ENCODE assay signal across 21 mouse cellular contexts in the genomic region with DNA sequence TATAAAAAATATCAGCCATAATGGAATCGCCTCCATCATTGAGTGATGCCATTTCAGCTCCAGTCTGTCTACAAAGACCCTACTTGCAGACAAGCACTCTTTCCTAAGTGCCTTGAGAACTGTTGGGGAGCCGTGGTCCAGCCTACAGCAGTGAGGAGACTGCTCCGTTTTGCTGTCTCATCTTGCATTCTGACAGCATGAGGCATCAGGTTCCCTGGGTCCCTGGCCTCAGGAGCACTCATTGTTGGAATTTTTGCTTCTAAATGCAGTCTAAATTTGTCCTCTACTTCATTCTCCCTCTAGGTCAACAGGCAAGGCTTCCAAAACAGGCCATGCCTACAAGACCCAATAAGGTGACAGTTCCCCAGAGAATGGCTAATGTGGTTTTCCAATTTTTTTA.
"Had no signal": no experiment of that assay in that cellular context is flagged by ENCODE, and none has a peak within 500 bp of the region (broad histone marks: within the 10 kb centered on the region; RNA-seq: fewer than 3 reads in every experiment).

No protein-coding gene starts in this region.

- H3K27me3 ChIP-seq: limb, embryonic 13.5 days; liver, embryonic 12.5 days; liver, embryonic 15.5 days; lung, embryonic 15.5 days; megakaryocyte, embryonic 14.5 days; midbrain, embryonic 13.5 days; neural tube, embryonic 13.5 days had no signal

- H3K9me3 ChIP-seq: limb, embryonic 10.5 days; limb, embryonic 13.5 days; liver, embryonic 12.5 days; liver, embryonic 15.5 days; lung, embryonic 15.5 days; megakaryocyte, embryonic 14.5 days; midbrain, embryonic 10.5 days; midbrain, embryonic 13.5 days; neural tube, embryonic 13.5 days had no signal

- H3K4me1 ChIP-seq: limb, embryonic 10.5 days; limb, embryonic 13.5 days; liver, embryonic 12.5 days; liver, embryonic 15.5 days; lung, embryonic 15.5 days; midbrain, embryonic 10.5 days; midbrain, embryonic 13.5 days; neural tube, embryonic 13.5 days had no signal

- ATAC-seq: liver, embryonic 12.5 days; midbrain, embryonic 13.5 days; midbrain, embryonic 16.5 days had no signal

- H3K4me3 ChIP-seq: layer of hippocampus, adult 2 months; limb, embryonic 10.5 days; limb, embryonic 13.5 days; liver, embryonic 12.5 days; liver, embryonic 15.5 days; lung, embryonic 15.5 days; megakaryocyte, embryonic 14.5 days; midbrain, embryonic 10.5 days; midbrain, embryonic 13.5 days; myocyte; neural tube, embryonic 13.5 days had no signal

- DNase-seq: kidney, adult 9 months; kidney, postnatal 14 days; layer of hippocampus, adult 9-11 months; liver; lung, adult 18-20 months; lung, postnatal 10 days; lung, postnatal 36 days; retina, postnatal 1 day; thymus, postnatal 25 days had no signal

- H3K36me3 ChIP-seq: limb, embryonic 10.5 days; limb, embryonic 13.5 days; liver, embryonic 12.5 days; liver, embryonic 15.5 days; lung, embryonic 15.5 days; midbrain, embryonic 10.5 days; midbrain, embryonic 13.5 days; neural tube, embryonic 13.5 days had no signal

- H3K27ac ChIP-seq: layer of hippocampus, adult 2 months; limb, embryonic 10.5 days; limb, embryonic 13.5 days; liver, embryonic 12.5 days; liver, embryonic 15.5 days; lung, embryonic 15.5 days; midbrain, embryonic 10.5 days; midbrain, embryonic 13.5 days; neural tube, embryonic 13.5 days had no signal

- H3K9ac ChIP-seq: limb, embryonic 13.5 days; liver, embryonic 12.5 days; liver, embryonic 15.5 days; lung, embryonic 15.5 days; midbrain, embryonic 13.5 days; neural tube, embryonic 13.5 days had no signal

- H3K4me2 ChIP-seq: limb, embryonic 13.5 days; liver, embryonic 12.5 days; liver, embryonic 15.5 days; lung, embryonic 15.5 days; midbrain, embryonic 13.5 days; neural tube, embryonic 13.5 days had no signal
